Mouse (Mus musculus): ENCODE measurements around the gene Gm37240. TPM values are rescaled to one million over a fixed set of nuclear protein-coding genes. Genes with fewer than 3 reads are reported as not detected.
"Not testable (repeated sequence)": the region's sequence is repeated elsewhere in the genome, so short reads cannot be mapped to it uniquely, and the experiment has no call there.

The Gm37240 gene
- polyA plus RNA-seq, 1 experiment: 0.53 TPM

DNA sequence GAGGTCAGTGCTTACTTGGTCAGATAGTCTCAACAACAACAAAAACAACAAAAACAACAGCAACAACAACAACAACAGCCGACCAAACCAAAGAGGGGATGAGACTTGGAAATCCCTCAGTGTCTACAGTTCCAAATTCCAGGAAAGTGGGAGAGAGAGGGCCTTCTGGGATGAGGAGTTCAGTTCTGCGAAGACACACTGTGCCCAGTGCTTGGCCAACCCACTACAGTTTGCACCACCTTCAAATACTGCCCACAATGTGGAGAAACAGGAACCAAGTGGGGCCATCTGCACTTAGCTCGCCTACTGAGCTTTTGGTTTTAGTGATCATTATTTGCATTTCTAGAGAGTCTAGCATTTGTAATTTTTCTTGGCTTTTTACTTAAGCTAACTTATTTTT, 1218.4 kb downstream of the Gm37240 start:
- DNase-seq (ENCODE audit: low read depth): no peak
- no peak for TF ChIP-seq CTCF (IDR thresholded peaks at IDR 0.05; ENCODE audit: borderline replicate concordance, extremely low read depth, insufficient read depth, insufficient read length)

DNA sequence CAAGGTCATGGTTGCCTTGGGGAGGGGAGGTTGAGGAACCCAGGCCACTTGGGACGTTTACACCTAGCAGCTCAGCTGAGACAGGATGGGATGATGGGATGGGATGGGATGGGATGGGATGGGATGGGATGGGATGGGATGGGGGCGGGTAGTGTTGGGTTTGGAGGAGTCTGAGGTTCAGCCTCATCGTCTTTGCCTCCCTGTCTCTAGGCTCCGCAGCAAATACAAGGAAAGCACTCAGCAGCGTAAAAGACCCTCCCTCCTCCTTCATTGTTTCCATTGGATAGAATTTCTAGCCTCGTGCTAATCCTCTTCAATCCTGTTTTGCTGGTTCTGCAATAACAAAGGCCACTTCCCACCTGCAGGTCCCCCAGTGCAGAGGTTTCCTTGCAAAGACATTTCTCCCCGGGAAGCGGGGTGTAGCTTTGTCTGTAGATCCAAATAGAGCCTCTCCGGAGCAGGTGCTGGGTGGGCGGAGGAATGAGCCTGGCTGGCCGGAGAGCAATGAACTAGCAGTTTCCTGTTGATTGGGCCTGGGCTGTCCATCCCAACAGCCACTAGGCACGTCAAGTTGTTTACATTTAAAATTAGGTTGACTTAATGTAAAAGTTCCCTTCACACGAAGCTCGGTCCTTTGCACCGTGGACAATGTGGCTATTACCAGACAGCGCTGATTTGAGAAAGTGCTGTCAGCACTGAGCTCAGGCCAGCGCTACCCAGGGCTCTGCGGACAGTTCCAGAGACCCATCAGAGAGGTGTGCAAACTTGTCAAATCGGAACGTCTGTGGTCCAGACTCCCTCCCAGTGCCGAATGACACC, 1221.9 kb downstream of the Gm37240 start:
- no peak for TF ChIP-seq POLR2A (IDR thresholded peaks at IDR 0.05; ENCODE audit: borderline replicate concordance, extremely low read depth, insufficient read depth, insufficient read length, poor library complexity, severe bottlenecking)
- TF ChIP-seq CTCF (IDR thresholded peaks at IDR 0.05; ENCODE audit: borderline replicate concordance, extremely low read depth, insufficient read depth, insufficient read length): no peak
- peak; percentile 62 for DNase-seq (ENCODE audit: low read depth)

DNA sequence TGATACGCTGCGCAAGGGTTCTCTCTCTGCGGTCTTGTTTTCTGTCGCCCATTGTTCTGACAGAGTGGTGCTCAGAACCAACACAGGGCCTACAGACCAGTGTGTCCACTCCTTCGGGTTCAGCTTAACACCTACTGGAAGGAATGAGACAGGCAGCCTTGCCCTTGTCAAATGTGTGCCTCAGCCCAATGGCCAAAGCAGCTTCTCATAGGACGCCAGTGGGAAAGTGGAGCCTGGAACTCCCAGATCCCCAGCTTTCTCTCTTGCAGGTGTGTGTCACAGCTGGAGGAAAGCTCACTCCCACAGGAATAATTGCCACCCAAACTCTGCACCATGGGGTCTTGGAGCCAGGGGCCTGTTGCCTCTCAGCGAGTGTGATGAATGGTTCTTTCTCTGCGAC, 1222.6 kb downstream of the Gm37240 start:
- TF ChIP-seq POLR2A (IDR thresholded peaks at IDR 0.05; ENCODE audit: borderline replicate concordance, extremely low read depth, insufficient read depth, insufficient read length, poor library complexity, severe bottlenecking) (no peak), CTCF (IDR thresholded peaks at IDR 0.05; ENCODE audit: borderline replicate concordance, extremely low read depth, insufficient read depth, insufficient read length) (no peak)
- no peak for DNase-seq (ENCODE audit: low read depth)

DNA sequence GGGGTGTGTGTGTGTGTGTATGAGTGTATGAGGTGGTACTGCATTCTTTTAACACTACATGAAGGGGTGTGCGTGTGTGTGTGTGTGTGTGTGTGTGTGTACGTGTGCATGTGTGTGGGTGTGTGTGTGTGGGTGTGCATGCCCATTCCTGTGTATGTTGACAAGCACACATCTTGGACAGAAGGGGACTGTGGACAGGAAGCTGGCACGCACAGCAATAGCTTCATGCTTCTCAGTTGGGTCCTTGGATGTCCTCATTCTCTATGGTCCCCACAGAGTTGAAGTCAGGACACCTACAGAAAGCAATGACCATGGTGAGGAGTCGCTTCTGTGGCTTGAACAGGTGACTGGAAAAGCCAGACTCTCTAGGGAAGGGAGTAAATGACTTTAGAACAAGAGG, 1223.5 kb downstream of the Gm37240 start:
- no peak for DNase-seq (ENCODE audit: low read depth)
- TF ChIP-seq POLR2A (IDR thresholded peaks at IDR 0.05; ENCODE audit: borderline replicate concordance, extremely low read depth, insufficient read depth, insufficient read length, poor library complexity, severe bottlenecking): no peak
- TF ChIP-seq CTCF (IDR thresholded peaks at IDR 0.05; ENCODE audit: borderline replicate concordance, extremely low read depth, insufficient read depth, insufficient read length): no peak

DNA sequence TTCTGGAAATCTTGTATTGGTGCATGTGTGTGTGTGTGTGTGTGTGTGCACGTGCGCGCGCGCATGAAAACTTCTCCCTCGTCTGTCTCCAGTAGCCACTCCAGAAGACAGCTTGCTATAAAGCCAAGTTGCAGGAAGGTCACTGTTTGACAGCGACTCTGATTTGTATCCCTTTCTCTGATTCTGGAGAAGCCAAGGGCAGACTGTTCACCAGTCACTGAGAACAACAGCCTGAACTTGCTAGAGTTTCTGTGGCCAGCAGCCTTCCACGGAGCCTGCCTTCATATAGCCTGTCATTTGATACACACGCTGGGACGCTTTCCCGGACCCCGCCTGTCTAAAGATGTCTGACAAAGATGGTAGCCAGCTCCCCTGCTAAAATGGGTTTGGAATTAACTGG, 1224.2 kb downstream of the Gm37240 start:
- no peak for TF ChIP-seq POLR2A (IDR thresholded peaks at IDR 0.05; ENCODE audit: borderline replicate concordance, extremely low read depth, insufficient read depth, insufficient read length, poor library complexity, severe bottlenecking)
- no peak for TF ChIP-seq CTCF (IDR thresholded peaks at IDR 0.05; ENCODE audit: borderline replicate concordance, extremely low read depth, insufficient read depth, insufficient read length)
- no peak for DNase-seq (ENCODE audit: low read depth)

DNA sequence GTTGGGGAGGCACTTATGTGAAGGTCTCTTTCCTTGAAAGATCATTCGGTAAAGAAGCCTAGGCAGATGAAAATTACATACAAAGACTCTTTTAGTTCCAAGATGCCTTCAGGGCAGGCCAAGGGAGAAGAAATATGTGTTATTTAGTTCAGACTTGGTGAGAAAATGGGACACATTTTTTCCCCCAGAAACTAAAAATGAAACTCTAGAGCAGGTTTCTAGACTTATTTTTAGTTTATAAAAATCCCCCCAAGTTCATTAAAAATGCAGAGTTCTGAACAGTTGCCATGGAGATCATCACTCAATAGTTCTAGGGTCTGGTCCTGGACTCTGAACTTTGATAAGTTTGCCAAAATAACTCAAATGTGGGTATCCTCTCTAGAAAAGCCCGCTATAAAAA, 1226.9 kb downstream of the Gm37240 start:
- DNase-seq (ENCODE audit: low read depth): no peak

DNA sequence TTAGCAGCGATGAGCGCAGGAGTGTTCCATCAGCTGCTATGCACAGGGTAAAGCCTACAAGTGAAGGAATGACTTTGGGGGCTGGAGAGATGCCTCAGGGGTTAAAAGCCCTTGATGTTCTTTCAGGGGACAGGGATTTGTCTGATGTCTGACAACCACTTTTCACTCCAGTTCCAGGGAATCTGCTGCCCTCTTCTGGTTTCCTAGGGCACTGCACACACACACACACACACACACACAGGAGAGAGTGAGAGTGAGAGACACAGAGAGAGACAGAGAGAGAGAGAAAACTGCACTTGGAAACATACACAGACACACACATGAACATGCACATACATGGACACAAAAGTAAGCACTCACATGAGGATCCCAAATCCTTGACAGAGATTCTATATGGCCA, 1228.4 kb downstream of the Gm37240 start:
- DNase-seq (ENCODE audit: low read depth): no peak
- TF ChIP-seq POLR2A (IDR thresholded peaks at IDR 0.05; ENCODE audit: borderline replicate concordance, extremely low read depth, insufficient read depth, insufficient read length, poor library complexity, severe bottlenecking): no peak
- TF ChIP-seq CTCF (IDR thresholded peaks at IDR 0.05; ENCODE audit: borderline replicate concordance, extremely low read depth, insufficient read depth, insufficient read length): no peak; the same call in 1 of the 2 replicates

More for the DNA sequence above, 1226.9 kb downstream of the Gm37240 start:
- TF ChIP-seq CTCF (IDR thresholded peaks at IDR 0.05; ENCODE audit: borderline replicate concordance, extremely low read depth, insufficient read depth, insufficient read length): no peak
- no peak for TF ChIP-seq POLR2A (IDR thresholded peaks at IDR 0.05; ENCODE audit: borderline replicate concordance, extremely low read depth, insufficient read depth, insufficient read length, poor library complexity, severe bottlenecking)

DNA sequence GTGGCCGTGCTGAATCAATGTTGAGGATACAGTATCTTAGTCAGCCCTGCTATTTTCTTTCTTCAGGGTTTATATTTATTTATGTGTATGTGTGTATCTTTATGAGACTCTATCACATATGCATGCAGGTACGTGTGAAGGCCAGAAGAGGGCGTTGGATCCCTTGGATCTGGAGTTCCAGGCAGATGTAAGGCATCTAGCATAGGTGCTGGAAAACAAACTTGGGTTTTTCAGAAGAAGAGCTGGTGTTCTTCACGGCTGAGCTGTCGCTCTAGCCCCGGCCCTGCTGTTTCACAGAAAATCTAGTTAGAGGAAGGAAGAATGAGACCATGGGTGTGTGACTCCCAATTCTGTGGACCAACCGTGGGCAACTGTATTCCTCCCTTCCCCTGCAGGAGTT, 1229.3 kb downstream of the Gm37240 start:
- DNase-seq (ENCODE audit: low read depth): no peak
- TF ChIP-seq POLR2A (IDR thresholded peaks at IDR 0.05; ENCODE audit: borderline replicate concordance, extremely low read depth, insufficient read depth, insufficient read length, poor library complexity, severe bottlenecking) (no peak), CTCF (IDR thresholded peaks at IDR 0.05; ENCODE audit: borderline replicate concordance, extremely low read depth, insufficient read depth, insufficient read length) (no peak)

DNA sequence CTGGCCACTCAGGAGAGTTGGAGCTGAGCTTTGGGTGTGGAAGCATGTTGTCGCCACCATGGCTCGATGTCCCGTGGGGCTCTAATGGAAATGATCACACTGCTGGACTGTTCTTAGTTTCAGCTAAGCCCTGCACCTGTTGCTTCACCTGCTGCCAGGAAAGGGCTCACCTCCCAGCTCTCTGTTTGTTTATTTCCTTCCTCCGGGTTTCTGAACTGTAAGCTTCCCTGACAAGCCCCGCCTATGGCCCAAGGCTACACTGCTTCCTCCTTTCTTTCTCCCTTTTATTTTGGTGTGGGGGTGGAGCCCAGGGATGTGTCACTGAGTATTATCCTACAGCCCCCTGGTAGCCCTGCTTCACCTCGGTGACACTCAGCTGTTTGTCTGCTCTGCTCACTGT, 1230.1 kb downstream of the Gm37240 start:
- DNase-seq (ENCODE audit: low read depth): no peak
- TF ChIP-seq POLR2A (IDR thresholded peaks at IDR 0.05; ENCODE audit: borderline replicate concordance, extremely low read depth, insufficient read depth, insufficient read length, poor library complexity, severe bottlenecking): no peak
- TF ChIP-seq CTCF (IDR thresholded peaks at IDR 0.05; ENCODE audit: borderline replicate concordance, extremely low read depth, insufficient read depth, insufficient read length): no peak

DNA sequence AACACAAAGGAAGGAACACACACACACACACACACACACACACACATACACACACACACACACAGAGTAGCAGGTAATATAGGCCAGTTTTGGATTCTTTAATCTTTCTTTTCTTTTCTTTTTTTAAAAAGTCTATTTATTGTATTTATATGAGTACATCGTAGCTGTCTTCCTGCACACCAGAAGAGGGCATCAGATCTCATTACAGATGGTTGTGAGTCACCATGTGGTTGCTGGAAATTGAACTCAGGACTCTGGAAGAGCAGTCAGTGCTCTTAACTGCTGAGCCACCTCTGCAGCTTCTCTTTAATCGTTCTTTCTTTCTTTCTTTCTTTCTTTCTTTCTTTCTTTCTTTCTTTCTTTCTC, 1231.5 kb downstream of the Gm37240 start:
- not testable (repeated sequence) for DNase-seq (ENCODE audit: low read depth)

DNA sequence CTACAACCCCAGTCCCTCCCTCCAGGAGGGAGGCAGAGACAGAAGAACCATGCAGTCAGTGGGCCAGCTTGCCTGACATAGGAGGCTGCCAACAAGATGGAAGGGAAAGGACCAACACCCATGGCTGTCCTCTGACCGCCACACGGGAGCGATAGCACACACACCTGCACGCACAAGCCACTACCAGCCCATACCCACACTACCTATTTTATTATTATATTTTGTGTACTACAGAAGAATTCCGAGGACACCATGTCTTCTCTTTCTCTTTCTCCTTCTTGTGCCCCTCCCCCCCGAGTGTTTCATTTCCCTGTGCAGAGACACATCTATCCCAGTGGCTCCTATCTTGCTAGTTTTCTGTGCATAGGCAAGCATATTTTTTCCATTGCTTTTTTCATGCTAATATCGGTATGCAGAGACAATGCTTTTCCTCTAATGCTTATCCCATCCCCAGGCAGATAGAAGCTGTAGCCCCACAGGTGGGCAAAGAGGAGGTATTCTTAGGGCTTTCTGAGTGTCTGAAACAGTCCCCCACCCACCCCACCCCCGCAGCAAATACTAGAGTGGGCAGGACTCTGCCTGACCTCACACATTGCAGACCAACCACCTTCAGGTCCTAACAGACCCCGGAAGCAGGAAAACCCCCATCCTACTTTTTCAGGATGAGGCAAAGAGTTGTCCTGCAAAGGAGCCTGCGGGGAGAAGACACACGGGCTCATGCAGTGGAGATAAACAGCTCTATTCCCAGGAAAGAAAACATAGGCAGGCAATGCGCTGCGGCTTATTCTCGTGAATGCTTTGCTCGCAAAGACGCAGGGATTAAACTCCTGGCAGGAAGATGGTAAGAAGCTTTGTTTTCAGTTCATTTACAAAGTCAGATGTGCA, 1232.2 kb downstream of the Gm37240 start:
- DNase-seq (ENCODE audit: low read depth): peak; percentile 50
- TF ChIP-seq CTCF (IDR thresholded peaks at IDR 0.05; ENCODE audit: borderline replicate concordance, extremely low read depth, insufficient read depth, insufficient read length) (no peak), POLR2A (IDR thresholded peaks at IDR 0.05; ENCODE audit: borderline replicate concordance, extremely low read depth, insufficient read depth, insufficient read length, poor library complexity, severe bottlenecking) (no peak)
